Mouse (Mus musculus): Measurements from ENCODE around the gene Syt10. TPM values are rescaled to one million over a fixed set of nuclear protein-coding genes. Genes with fewer than 3 reads are reported as not detected.
A peak's percentile ranks its signal among the peaks of the same experiment; 100 is the strongest.
"Not testable (repeated sequence)": the region's sequence is repeated elsewhere in the genome, so short reads cannot be mapped to it uniquely, and the experiment has no call there.

Gene Syt10
- polyA plus RNA-seq (2016; fragmentation: Nextera tagmentation; extraction: Ambion mirVana) = 0.14 and 0.64 TPM in 2 replicates

DNA sequence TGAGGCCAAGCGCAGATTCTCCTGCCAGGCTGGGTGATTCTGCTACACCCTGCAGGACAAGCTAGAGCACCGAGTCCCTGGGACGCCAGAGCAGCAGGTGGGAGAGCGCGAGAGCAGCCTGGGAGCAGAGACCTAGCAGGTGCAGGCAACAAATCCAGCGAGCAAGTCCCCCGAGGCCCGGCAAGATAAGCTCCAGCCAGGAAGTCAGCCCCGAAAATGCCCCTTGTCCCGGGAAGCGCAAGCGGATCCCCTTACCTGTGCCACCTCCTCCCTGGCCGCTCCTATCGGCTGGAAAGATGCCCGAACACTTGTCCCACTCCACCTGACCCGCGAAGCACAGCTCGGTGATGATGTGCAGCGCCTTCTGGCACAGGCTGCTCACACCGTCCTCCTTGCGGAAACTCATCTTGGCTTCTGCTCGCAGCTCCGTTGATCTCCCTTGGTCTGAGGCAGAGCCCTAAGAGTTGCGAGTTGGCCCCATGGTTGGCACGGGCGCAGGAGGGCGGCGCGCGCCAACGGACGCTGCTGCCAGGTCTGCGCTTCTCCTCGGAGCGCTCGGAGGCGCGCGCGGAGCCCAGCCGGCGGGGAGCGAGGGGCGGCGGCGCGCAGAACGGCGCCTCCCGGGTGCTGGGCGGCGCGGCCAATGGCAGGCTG, at the start of gene Syt10:
TSS of gene Syt10 (minus strand) at position 497 of the 654 bp plus-strand sequence.
- peak; percentile 49 for DNase-seq (ENCODE audit: low spot score)
- Histone ChIP-seq H3K27me3 (ENCODE audit: insufficient read depth, poor library complexity, severe bottlenecking) (peaks cover 42% of the 10 kb centered on the region), H3K27ac (peak within 1 kb of the TSS; percentile 41; the same call in 1 of the 2 replicates), H3K4me1 (replicated peaks) (peaks cover 14% of the 10 kb centered on the region), H3K9me3 (no peaks in the 10 kb centered on the region), H3K36me3 (no peaks in the 10 kb centered on the region), H3K4me3 (peak within 1 kb of the TSS; percentile 60)
- WGBS = under 1% methylated on average over 53 of the region's 53 CpGs

DNA sequence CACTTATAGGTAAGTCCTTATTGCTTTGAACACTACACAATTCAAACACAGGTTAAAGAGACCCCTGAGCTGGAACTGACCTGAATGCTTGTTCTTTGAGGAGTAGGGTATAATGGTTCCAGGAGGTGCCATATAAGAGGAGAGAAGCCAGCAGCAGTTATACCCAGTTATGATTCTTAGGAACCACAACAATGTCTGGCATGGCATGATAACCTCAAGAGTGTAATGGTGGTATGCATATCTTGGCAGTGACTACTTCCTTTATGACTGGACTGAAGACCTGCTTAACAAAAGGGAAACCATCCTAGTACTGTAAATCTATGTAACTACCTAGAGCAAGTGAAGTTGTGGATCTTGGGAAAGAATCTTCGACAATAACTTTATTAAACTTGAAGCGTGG, 42.1 kb upstream of the Syt10 start:
- Histone ChIP-seq H3K9me3 (no peaks in the 10 kb centered on the region), H3K36me3 (no peaks in the 10 kb centered on the region), H3K27me3 (ENCODE audit: insufficient read depth, poor library complexity, severe bottlenecking) (no peaks in the 10 kb centered on the region), H3K4me3 (no peak overlapping the region), H3K4me1 (replicated peaks) (no peaks in the 10 kb centered on the region), H3K27ac (no peak overlapping the region)
- no peak for DNase-seq (ENCODE audit: low spot score)
- WGBS = 93% methylated on average over 2 of the region's 2 CpGs

DNA sequence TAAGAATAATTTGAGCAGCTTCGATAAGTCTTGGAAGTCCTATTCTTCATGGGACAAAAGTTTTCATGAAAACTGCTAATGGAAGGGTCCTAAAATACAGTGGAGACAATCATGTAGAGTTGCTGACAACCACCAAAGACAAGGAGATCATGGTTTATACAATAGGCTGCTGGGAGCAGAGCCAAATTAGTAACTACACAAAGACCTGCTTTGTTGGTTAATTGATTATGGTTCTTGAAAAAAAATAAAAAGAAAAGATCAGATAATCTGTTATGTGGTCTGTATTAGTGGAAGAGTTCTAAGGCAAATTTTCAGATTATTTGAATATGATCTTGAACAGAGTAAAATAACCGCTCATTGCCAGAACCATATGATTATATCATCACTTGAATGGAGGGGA, 37.3 kb upstream of the Syt10 start:
- no peak overlapping the region for H3K4me3 ChIP-seq
- no peaks in the 10 kb centered on the region for H3K4me1 ChIP-seq (replicated peaks)
- H3K27ac ChIP-seq = no peak overlapping the region
- H3K27me3 ChIP-seq (ENCODE audit: insufficient read depth, poor library complexity, severe bottlenecking) = no peaks in the 10 kb centered on the region
- no peaks in the 10 kb centered on the region for H3K9me3 ChIP-seq
- DNase-seq (ENCODE audit: low spot score) = no peak
- 89% methylated on average over 2 of the region's 2 CpGs for WGBS
- no peaks in the 10 kb centered on the region for H3K36me3 ChIP-seq

DNA sequence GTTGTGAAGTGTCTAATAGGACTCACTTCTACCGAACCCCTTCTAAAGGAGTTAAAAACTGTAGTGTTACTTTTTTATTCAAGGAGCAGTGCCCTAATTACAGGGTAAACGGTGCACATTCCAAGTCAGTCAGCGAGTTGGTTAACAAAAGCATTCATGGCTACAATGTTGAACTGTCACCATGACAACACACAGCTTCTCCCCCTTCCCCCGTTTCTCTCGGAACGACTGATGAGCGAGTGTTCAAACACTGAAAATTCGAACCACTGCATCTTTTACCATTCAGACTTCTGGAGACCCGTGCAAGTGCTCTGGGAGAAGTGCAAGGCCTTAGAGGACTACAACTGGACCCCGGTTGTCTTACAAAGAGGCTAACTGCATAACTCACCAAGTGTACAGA, 25.6 kb downstream of the Syt10 start:
- H3K9me3 ChIP-seq = no peaks in the 10 kb centered on the region
- peak overlapping the region; percentile 56; the same call in 1 of the 2 replicates for H3K27ac ChIP-seq
- no peaks in the 10 kb centered on the region for H3K27me3 ChIP-seq (ENCODE audit: insufficient read depth, poor library complexity, severe bottlenecking)
- H3K4me1 ChIP-seq (replicated peaks) = peaks cover 12% of the 10 kb centered on the region
- no peaks in the 10 kb centered on the region for H3K36me3 ChIP-seq
- peak overlapping the region; percentile 20; the same call in 1 of the 2 replicates for H3K4me3 ChIP-seq
- 26% methylated on average over 10 of the region's 10 CpGs for WGBS
- peak; percentile 52 for DNase-seq (ENCODE audit: low spot score)

DNA sequence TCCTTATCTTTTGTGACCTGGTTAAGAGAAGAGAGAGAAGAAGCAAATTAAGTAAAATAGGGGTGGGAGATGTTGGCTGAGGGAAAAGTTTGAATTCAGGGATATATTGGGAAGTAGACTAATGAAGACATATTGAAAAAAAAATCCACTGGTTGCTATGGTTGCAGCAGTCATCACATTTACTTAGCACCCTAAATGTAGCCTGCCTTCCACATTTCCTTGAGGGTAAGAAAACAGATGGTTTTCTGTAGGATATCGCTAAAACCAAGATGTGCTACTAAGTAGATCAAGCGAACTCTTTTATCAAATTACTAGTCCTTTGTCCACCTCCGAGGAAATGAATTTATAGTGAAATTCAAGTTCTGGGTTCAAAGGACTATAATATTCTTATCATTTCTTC, 37.2 kb downstream of the Syt10 start:
- no peak overlapping the region for H3K4me3 ChIP-seq
- H3K9me3 ChIP-seq = no peaks in the 10 kb centered on the region
- H3K27ac ChIP-seq = no peak overlapping the region
- H3K4me1 ChIP-seq (replicated peaks) = no peaks in the 10 kb centered on the region
- WGBS = 97% methylated on average over 3 of the region's 3 CpGs
- H3K36me3 ChIP-seq = no peaks in the 10 kb centered on the region
- no peak for DNase-seq (ENCODE audit: low spot score)
- no peaks in the 10 kb centered on the region for H3K27me3 ChIP-seq (ENCODE audit: insufficient read depth, poor library complexity, severe bottlenecking)

DNA sequence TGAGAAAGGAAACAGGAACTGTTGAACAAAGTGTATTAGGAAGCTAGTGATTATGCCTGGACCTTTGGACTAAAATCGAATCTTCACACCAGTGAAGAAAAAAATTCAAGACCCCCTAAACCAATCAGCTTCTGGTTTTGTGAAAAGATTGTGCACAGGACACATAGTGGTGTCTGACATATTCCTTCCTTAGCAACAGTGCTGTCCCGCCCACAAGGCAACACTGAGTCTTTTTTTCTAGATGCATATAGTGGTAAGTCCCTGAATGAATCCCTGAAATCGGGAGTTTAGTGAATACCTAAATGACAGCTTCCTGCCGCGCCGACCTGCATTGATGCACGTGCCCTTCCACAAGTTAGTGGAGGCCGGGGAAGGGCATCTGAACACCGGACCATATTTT, 61.7 kb downstream of the Syt10 start:
- no peaks in the 10 kb centered on the region for H3K4me1 ChIP-seq (replicated peaks)
- DNase-seq (ENCODE audit: low spot score) = no peak
- no peaks in the 10 kb centered on the region for H3K36me3 ChIP-seq
- no peaks in the 10 kb centered on the region for H3K27me3 ChIP-seq (ENCODE audit: insufficient read depth, poor library complexity, severe bottlenecking)
- H3K4me3 ChIP-seq = no peak overlapping the region
- H3K27ac ChIP-seq = no peak overlapping the region
- H3K9me3 ChIP-seq = no peaks in the 10 kb centered on the region
- WGBS = 78% methylated on average over 9 of the region's 9 CpGs

DNA sequence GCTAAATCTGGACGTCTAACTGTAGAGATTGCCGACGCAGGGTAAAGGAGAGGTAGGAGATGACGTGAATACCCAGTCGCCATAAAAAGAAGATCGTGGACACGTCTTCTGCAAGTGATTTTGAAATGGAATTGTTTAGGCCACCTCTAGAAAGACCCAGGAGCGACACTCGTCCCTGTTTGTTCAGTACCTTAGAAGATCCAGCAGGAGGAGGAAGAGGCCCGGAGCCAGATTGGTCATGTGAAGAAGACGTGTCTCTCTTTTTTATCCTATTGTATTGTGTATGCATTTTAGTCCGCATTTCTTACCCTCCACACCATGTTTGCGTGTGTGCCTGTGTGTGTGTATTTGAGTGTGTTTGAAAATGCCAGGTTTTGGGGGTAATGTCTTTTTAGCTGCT, 75.6 kb downstream of the Syt10 start:
- WGBS = 89% methylated on average over 13 of the region's 13 CpGs

DNA sequence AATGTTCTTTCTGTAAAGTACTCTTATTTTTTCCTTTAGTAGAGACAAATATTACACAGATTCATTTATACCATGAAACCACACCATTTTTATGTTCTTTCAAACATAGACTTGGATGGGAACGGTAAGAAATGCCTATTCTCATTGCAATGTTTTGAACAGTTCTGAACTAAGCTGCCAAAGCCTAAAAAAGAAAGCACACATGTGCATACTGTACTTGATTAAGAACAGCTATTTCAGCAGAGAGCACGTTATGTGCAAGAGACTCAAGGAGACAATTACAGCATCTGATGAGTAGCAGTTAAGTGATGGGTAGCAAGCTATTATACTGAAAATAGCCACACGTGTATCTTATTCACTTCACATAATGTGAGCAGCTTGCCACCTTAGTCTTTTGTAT, 108.0 kb downstream of the Syt10 start:
- H3K4me3 ChIP-seq = no peak overlapping the region
- H3K4me1 ChIP-seq (replicated peaks) = no peaks in the 10 kb centered on the region
- H3K27me3 ChIP-seq (ENCODE audit: insufficient read depth, poor library complexity, severe bottlenecking) = no peaks in the 10 kb centered on the region
- no peak overlapping the region for H3K27ac ChIP-seq
- no peaks in the 10 kb centered on the region for H3K36me3 ChIP-seq
- no peak for DNase-seq (ENCODE audit: low spot score)
- H3K9me3 ChIP-seq = no peaks in the 10 kb centered on the region
- WGBS = 83% methylated on average over 3 of the region's 3 CpGs

More for the DNA sequence above, 75.6 kb downstream of the Syt10 start:
- DNase-seq (ENCODE audit: low spot score); H3K9me3 ChIP-seq; H3K27ac ChIP-seq; H3K27me3 ChIP-seq (ENCODE audit: insufficient read depth, poor library complexity, severe bottlenecking); H3K4me1 ChIP-seq (replicated peaks); H3K36me3 ChIP-seq; H3K4me3 ChIP-seq: not testable (repeated sequence)

Other genes with a start within 250 kb of the Syt10 start
- gene Rabl2, start 249.9 kb downstream of the Syt10 start, polyA plus RNA-seq (2016; fragmentation: Nextera tagmentation; extraction: Ambion mirVana) = 76.7 and 88.1 TPM in 2 replicates